Mouse (Mus musculus): ENCODE data around the gene Tmed4. TPM values are rescaled to one million over a fixed set of nuclear protein-coding genes. Genes with fewer than 3 reads are reported as not detected.

The Tmed4 gene
- 94.1 TPM for polyA plus RNA-seq (2015; fragmentation: Illumina TruSeq; extraction: RNeasy Lipid Tissue Mini Kit (QIAGEN cat#74804); ENCODE audit: low read depth, low replicate concordance)

DNA sequence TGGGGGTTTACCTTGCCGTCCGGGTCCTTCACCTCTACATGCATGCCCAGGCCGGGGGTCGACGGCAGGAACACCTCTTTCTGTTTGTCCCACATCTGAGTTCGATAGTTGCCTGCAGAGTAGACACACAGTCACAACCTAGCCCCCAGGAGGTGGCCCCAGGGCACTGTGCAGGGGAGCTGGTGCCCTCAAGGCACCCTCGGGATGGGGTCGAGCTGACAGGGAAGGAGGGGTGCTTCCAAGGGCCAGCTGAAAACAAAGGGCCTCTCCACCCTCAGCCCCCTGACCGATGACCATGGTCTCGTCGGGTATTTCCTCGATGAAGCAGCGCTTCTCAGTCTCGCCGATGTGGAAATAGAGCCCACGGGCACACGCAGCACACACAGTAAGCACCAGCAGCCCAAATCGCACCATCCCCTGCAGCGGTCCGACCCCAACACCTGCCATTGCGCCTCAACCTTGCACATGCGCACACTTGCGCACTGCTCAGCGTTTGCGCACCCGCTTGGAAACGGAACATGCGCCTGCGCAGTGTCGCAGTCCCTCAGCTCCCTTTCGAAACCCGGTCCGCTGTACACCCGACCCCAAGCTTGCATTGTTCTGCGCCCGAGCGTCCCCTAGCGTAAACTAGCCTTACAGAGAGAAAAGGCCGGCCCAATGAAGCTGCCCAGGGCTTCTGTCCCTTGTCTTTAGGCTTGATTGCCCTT, at the start of gene Tmed4:
Gene Tmed4 (minus strand): TSS at position 484 of the 707 bp plus-strand sequence.

DNA sequence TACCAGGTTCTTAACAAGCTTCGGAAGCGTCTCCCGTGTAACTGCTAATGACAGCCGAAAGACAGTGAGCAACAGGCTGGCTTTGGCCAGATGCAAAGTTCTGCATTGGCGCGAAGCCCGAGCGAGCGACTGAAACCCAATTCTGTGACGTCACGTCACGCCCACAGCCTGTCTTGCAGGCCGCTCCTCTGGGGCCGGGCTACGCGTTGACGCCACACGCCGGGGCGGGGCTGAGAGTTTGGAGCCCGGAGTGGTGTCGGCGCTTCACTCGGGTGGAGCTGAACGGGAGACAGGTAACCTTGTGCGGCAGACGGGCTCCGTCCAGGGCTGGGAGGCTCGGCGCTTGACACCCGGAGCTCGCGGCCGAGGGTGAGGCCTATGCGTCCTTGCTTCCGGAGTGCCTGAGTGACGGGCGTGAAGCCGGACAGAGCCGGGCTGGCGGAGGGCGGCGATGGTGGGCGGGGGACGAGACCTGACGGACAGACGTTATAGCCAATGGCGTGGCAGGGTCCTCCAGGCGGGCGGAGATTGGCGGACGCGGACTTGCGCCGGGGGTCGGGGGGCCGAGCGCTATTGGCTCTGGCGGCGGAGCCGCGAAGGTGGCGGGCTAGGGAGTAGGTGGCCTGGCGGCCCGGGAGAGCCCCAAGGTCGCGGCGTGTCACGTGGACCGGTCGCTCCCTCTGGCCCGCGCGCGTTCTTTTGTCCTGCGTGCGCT, 16.9 kb upstream of the Tmed4 start, which contains the start of gene Ogdh:
Gene Ogdh (plus strand): TSS at position 233 of the 715 bp plus-strand sequence.

GRCm38 (mm10) chr11:6267320-6268254, 7.1 kb downstream of the Tmed4 start, which contains the start of gene Ddx56:
Gene Ddx56 (minus strand): TSS chr11:6267772.

GRCm38 (mm10) chr11:6230012-6230411, 44.7 kb downstream of the Tmed4 start, which contains the start of gene Npc1l1:
Gene Npc1l1 (minus strand): TSS chr11:6230143.

Other genes with a start within 250 kb of the Tmed4 start
- gene Camk2b, start 208.5 kb downstream of the Tmed4 start, polyA plus RNA-seq (2015; fragmentation: Illumina TruSeq; extraction: RNeasy Lipid Tissue Mini Kit (QIAGEN cat#74804); ENCODE audit: low read depth, low replicate concordance), result 438 TPM
- gene A730071L15Rik, start 74.8 kb downstream of the Tmed4 start, polyA plus RNA-seq (2015; fragmentation: Illumina TruSeq; extraction: RNeasy Lipid Tissue Mini Kit (QIAGEN cat#74804); ENCODE audit: low read depth, low replicate concordance), result 0.46 TPM
- 98.7 TPM for gene Nudcd3, start 74.5 kb downstream of the Tmed4 start, polyA plus RNA-seq (2015; fragmentation: Illumina TruSeq; extraction: RNeasy Lipid Tissue Mini Kit (QIAGEN cat#74804); ENCODE audit: low read depth, low replicate concordance)
- gene Npc1l1, start 44.7 kb downstream of the Tmed4 start, polyA plus RNA-seq (2015; fragmentation: Illumina TruSeq; extraction: RNeasy Lipid Tissue Mini Kit (QIAGEN cat#74804); ENCODE audit: low read depth, low replicate concordance), result 0.97 TPM
- 40.0 TPM for gene Ddx56, start 7.1 kb downstream of the Tmed4 start, polyA plus RNA-seq (2015; fragmentation: Illumina TruSeq; extraction: RNeasy Lipid Tissue Mini Kit (QIAGEN cat#74804); ENCODE audit: low read depth, low replicate concordance)
- gene Ogdh, start 16.8 kb upstream of the Tmed4 start, polyA plus RNA-seq (2015; fragmentation: Illumina TruSeq; extraction: RNeasy Lipid Tissue Mini Kit (QIAGEN cat#74804); ENCODE audit: low read depth, low replicate concordance), result 163 TPM
- gene Zmiz2, start 114.2 kb upstream of the Tmed4 start, polyA plus RNA-seq (2015; fragmentation: Illumina TruSeq; extraction: RNeasy Lipid Tissue Mini Kit (QIAGEN cat#74804); ENCODE audit: low read depth, low replicate concordance), result 132 TPM
- gene Ppia, start 140.6 kb upstream of the Tmed4 start, polyA plus RNA-seq (2015; fragmentation: Illumina TruSeq; extraction: RNeasy Lipid Tissue Mini Kit (QIAGEN cat#74804); ENCODE audit: low read depth, low replicate concordance), result 3,507 TPM
- 88.1 TPM for gene H2afv, start 169.6 kb upstream of the Tmed4 start, polyA plus RNA-seq (2015; fragmentation: Illumina TruSeq; extraction: RNeasy Lipid Tissue Mini Kit (QIAGEN cat#74804); ENCODE audit: low read depth, low replicate concordance)
- 168 TPM for gene Purb, start 201.0 kb upstream of the Tmed4 start, polyA plus RNA-seq (2015; fragmentation: Illumina TruSeq; extraction: RNeasy Lipid Tissue Mini Kit (QIAGEN cat#74804); ENCODE audit: low read depth, low replicate concordance)
- gene Myo1g, start 246.1 kb upstream of the Tmed4 start, polyA plus RNA-seq (2015; fragmentation: Illumina TruSeq; extraction: RNeasy Lipid Tissue Mini Kit (QIAGEN cat#74804); ENCODE audit: low read depth, low replicate concordance), result 0.18 TPM